Mouse (Mus musculus) MEL (cell line): ENCODE results near the gene Slc22a28. TPM values are rescaled to one million over a fixed set of nuclear protein-coding genes. Genes with fewer than 3 reads are reported as not detected.
A peak's percentile ranks its signal among the peaks of the same experiment; 100 is the strongest.
"Not testable (repeated sequence)": the region's sequence is repeated elsewhere in the genome, so short reads cannot be mapped to it uniquely, and the experiment has no call there.

Source experiments
- DNase-seq: peaks from one replicate; pipeline ENCODE4 v3.0.0; 2011; ENCODE audit warnings: low read depth, low spot score
- H3K27ac ChIP-seq: 2 replicates; pipeline ENCODE4 v1.5.1; 2012; ENCODE audit warnings: low read depth, mild to moderate bottlenecking, control low read depth, low read length, moderate library complexity; ENCODE audit not compliant: control insufficient read depth
- H3K27me3 ChIP-seq, 2 experiments: fragments of 150-350 bp in 1 of 2; sonication (generic) in 1 of 2; 2 replicates each; pipeline ENCODE4 v1.6.1; 2012; ENCODE audit warnings: low read length in 2 of 2, mild to moderate bottlenecking in 2 of 2, improper control_type of control experiment in 1 of 2, moderate library complexity in 1 of 2; ENCODE audit not compliant: insufficient read depth in 2 of 2, control insufficient read depth in 1 of 2
- H3K36me3 ChIP-seq, 2 experiments: 2 replicates each; pipeline ENCODE4 v1.6.1; 2012 to 2014; ENCODE audit warnings: low read length in 2 of 2, improper control_type of control experiment in 1 of 2, inconsistent platforms in 1 of 2, mild to moderate bottlenecking in 1 of 2; ENCODE audit not compliant: insufficient read depth in 2 of 2, control insufficient read depth in 1 of 2
- H3K4me1 ChIP-seq, 2 experiments: fragments of 150-350 bp in 1 of 2; sonication (generic) in 1 of 2; 2 replicates each; pipeline ENCODE4 v1.6.1; 2012; ENCODE audit warnings: low read length in 2 of 2, improper control_type of control experiment in 1 of 2, mild to moderate bottlenecking in 1 of 2; ENCODE audit not compliant: insufficient read depth in 2 of 2, control insufficient read depth in 1 of 2
- H3K4me3 ChIP-seq, 2 experiments: fragments of 150-350 bp in 1 of 2; sonication (generic) in 1 of 2; 2 replicates each; pipeline ENCODE4 v1.5.1; 2012; ENCODE audit warnings: low read depth in 2 of 2, low read length in 2 of 2, mild to moderate bottlenecking in 2 of 2, moderate library complexity in 2 of 2, control low read depth in 1 of 2, improper control_type of control experiment in 1 of 2; ENCODE audit not compliant: control insufficient read depth in 1 of 2, insufficient read depth in 1 of 2
- H3K79me2 ChIP-seq: 2 replicates; pipeline ENCODE4 v1.6.1; 2012; ENCODE audit warnings: mild to moderate bottlenecking, low read length, moderate library complexity; ENCODE audit not compliant: control insufficient read depth, poor library complexity, insufficient read depth
- H3K9ac ChIP-seq: 2 replicates; pipeline ENCODE4 v1.6.1; 2012; ENCODE audit warnings: low read depth, mild to moderate bottlenecking, control low read depth, low read length, moderate library complexity; ENCODE audit not compliant: control insufficient read depth, poor library complexity, severe bottlenecking
- H3K9me3 ChIP-seq: fragments of 150-350 bp; sonication (generic); replicated peaks from 2 replicates; pipeline ENCODE4 v1.6.1; 2012; ENCODE audit warnings: mild to moderate bottlenecking, low read length, improper control_type of control experiment, moderate library complexity; ENCODE audit not compliant: insufficient read depth
- BHLHE40 ChIP-seq: IDR thresholded peaks from 2 replicates; pipeline ENCODE4 v1.6.1; 2012; ENCODE audit warnings: low read depth, mild to moderate bottlenecking, inconsistent platforms, low read length, improper control_type of control experiment, borderline replicate concordance
- EP300 ChIP-seq, 2 experiments: IDR thresholded peaks; 2 replicates each; pipeline ENCODE4 v1.6.1; 2011; ENCODE audit warnings: improper control_type of control experiment in 2 of 2, low read length in 2 of 2, low read depth in 1 of 2, mild to moderate bottlenecking in 1 of 2
- ETS1 ChIP-seq: IDR thresholded peaks from 2 replicates; pipeline ENCODE4 v1.6.1; 2012; ENCODE audit warnings: low read depth, mild to moderate bottlenecking, inconsistent platforms, low read length, improper control_type of control experiment, moderate library complexity
- GATA1 ChIP-seq: IDR thresholded peaks from 2 replicates; pipeline ENCODE4 v1.6.1; 2011; ENCODE audit warnings: low read depth, low read length, improper control_type of control experiment
- MYB ChIP-seq: IDR thresholded peaks from 2 replicates; pipeline ENCODE4 v1.6.1; 2011; ENCODE audit warnings: mild to moderate bottlenecking, low read depth, low read length, improper control_type of control experiment
- TAL1 ChIP-seq: IDR thresholded peaks from 2 replicates; pipeline ENCODE4 v1.6.1; 2012; ENCODE audit warnings: mild to moderate bottlenecking, inconsistent platforms, low read length, moderate library complexity, mixed read lengths
- TCF12 ChIP-seq: IDR thresholded peaks from 2 replicates; pipeline ENCODE4 v1.6.1; 2014; ENCODE audit warnings: low read depth, mild to moderate bottlenecking, inconsistent platforms, low read length, improper control_type of control experiment, moderate library complexity
- polyA plus RNA-seq, 2 experiments: library from polyadenylated mRNA; stranded (reverse) in 1 of 2; unstranded in 1 of 2; fragments of >175 nt in 1 of 2; fragments of >200 nt in 1 of 2; gene quantifications; 2 replicates each; pipeline versions ENCODE4 v1.2.1 to v1.2.4; 2012; ENCODE audit warnings: low replicate concordance in 2 of 2, low read depth in 1 of 2; ENCODE audit not compliant: insufficient read length in 2 of 2, insufficient read depth in 1 of 2, missing spikeins in 1 of 2
- total RNA-seq: library from RNA; depleted of rRNA; stranded (reverse); fragments of 300-350 nt; gene quantifications from 2 replicates; pipeline ENCODE4 v1.2.3, GENCODE M21; 2012; rRNA removed

Gene Slc22a28
- total and polyA plus RNA-seq, 3 experiments = not detected

GRCm38 (mm10) chr19:8018535-8018934, 113.2 kb downstream of the Slc22a28 start:
- H3K27me3 ChIP-seq, H3K9ac ChIP-seq, H3K36me3 ChIP-seq, H3K4me3 ChIP-seq, H3K79me2 ChIP-seq, H3K9me3 ChIP-seq: not testable (repeated sequence)
- H3K4me1 ChIP-seq = peaks cover 3 to 12% of the 10 kb centered on the region in 2 experiments; a peak in 3 of 4 replicates
- DNase-seq = peak; percentile 80
- peak overlapping the region; percentile 98 for H3K27ac ChIP-seq
- TF ChIP-seq TCF12 = peak; percentile 63
- peak; percentile 69 for TF ChIP-seq MYB
- peak; percentile 53 for TF ChIP-seq ETS1
- TF ChIP-seq BHLHE40 = peak; percentile 74; the same call in 1 of the 2 replicates
- peak; percentile 56; the same call in 1 of the 2 replicates for TF ChIP-seq TAL1
- TF ChIP-seq EP300 (IDR thresholded peaks at IDR 0.05; ENCODE audit: low read depth in 1 of 2, low read length in 2 of 2) = peak; percentile 75 to 85
- peak; percentile 75 for TF ChIP-seq GATA1

Other genes with a start within 250 kb of the Slc22a28 start
- gene Slc22a27, start 166.0 kb downstream of the Slc22a28 start, total RNA-seq = not detected in 2 replicates
- not detected for gene Slc22a27, start 166.0 kb downstream of the Slc22a28 start, polyA plus RNA-seq
- gene Slc22a29, start 86.9 kb upstream of the Slc22a28 start, total RNA-seq = not detected in 2 replicates
- not detected for gene Slc22a29, start 86.9 kb upstream of the Slc22a28 start, polyA plus RNA-seq